Mouse (Mus musculus) left cerebral cortex, postnatal 36 days (tissue): ENCODE results near the gene Gper1. TPM values are rescaled to one million over a fixed set of nuclear protein-coding genes. Genes with fewer than 3 reads are reported as not detected.

Experiments
- DNase-seq, 2 experiments: peaks; one replicate each; pipeline ENCODE4 v3.0.0; 2021 to 2022; ENCODE audit warnings: low spot score in 2 of 2, mixed read lengths in 1 of 2
- intact Hi-C: fragments of 180-260 bp; cut with DNase I; formaldehyde crosslinking; loops from one replicate; pipeline ENCODE4 v1.15.1; 2025
- total RNA-seq, 2 experiments: library from RNA; stranded (reverse); gene quantifications; 2 replicates each; pipeline ENCODE4 v1.2.3; 2021

Gper1 gene
- 1 to 10 TPM; 2.9 to 3.3 TPM for total RNA-seq

- no peak for DNase-seq
- intact Hi-C loops: no loop called here
Measured at GRCm38 (mm10) chr5:139423026-139423865, at the start of gene Gper1. Gene Gper1, plus strand, starts transcription at chr5:139423151.

DNA sequence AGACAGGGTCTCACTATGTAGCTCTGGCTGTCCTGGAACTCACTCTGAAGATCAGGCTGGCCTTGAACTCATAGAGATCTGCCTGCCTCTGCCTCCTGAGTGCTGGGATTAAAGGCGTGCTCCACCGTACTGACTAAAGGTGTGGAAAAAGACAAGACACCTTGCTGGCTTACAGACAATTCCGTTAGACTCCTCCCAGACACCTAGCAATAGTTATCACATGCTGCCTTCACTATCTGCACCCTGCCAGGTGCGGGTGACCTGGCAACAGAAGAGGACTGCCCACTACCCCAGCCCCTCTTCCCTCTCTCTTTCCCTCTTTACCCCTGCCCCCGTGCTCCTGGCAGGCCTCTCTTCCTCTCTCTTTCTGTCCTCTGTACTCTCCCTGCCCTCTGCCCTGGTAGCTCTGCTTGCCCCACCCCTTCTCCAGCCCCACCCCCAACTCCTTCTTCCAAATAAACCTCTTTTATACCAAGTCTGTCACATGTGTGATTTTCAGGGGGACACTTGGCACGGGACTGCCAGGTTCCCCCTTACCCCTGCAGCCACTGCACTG, 49.0 kb upstream of the Gper1 start:
- intact Hi-C loops: no loop called here
- DNase-seq: no peak

DNA sequence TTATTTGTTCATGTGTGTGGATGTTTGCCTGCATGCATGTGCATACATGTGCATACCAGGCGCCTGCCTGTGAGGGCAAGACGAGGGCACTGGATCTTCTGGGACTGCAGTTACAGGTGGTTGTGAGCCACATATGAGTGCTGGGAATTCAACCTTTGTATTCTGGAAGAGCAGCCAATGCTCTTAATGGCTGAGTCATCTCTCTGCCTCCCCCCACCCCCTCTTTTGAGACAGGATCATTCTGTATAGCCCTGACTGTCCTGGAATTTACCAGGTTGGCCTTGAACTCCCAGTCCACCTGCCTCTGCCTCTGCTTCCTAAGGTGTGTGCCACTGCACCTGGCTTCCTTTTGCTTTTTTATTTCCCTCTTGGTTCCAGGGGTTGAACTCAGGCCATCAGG, 48.1 kb upstream of the Gper1 start:
- intact Hi-C loops: no loop called here

DNA sequence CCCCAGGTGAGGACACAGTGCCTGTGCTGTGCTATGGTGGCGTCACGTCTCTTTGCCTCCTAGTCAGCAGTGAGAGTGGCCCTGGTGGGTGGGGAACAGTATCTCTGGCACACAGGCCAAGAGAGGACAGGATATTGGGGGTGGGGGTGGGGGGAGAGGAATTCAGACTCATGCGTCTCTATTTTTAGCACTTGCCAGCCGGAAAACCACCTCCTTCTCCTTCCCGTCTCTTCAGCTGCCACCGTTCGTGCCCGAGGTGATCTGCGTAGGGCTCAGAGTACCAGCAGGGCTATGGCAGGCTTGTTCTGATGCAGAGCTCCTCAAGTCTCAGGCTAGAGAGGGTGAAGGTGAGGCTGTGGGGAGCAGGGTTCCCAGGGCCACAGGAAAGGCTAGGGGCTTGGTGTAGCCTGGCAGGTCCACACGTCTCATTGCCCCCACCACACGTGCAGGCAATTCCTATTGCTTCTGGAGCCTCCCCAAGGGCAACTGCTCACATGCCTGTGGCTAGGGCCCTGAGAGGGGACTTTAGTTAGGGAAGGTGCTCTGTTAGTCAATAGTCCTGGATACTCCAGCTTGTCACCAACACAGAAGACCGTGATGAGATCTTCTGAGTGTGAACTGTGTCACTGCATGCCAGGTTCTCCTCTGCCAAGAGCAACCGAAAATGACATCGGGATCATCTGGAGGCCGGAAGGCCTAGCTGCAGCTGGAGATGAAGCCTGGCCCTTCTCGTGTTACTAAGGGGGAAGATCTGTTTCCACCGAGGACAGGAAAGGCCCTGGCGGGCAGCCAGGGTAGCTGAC, 45.3 kb upstream of the Gper1 start, which contains the start of gene Gpr146:
TSS of gene Gpr146 (plus strand) at position 230 of the 803 bp plus-strand sequence.
- no peak for DNase-seq
- intact Hi-C loops: no loop called here

More for the DNA sequence above, 48.1 kb upstream of the Gper1 start:
- no peak for DNase-seq

DNA sequence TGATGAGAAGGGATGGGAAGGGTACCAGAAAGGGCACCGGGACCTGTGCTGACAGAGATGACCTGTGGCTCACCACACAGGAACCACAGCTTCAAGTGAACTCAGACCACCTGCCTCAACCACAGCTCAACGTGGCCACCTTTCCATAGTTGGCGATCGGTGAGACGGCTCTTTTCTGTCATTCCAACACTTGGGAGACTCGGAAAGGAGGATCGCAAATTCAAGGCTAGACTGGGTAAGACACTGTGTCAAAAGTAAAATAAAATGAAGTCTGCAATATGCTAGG, 44.7 kb upstream of the Gper1 start:
- no peak for DNase-seq
- intact Hi-C loops: no loop called here

DNA sequence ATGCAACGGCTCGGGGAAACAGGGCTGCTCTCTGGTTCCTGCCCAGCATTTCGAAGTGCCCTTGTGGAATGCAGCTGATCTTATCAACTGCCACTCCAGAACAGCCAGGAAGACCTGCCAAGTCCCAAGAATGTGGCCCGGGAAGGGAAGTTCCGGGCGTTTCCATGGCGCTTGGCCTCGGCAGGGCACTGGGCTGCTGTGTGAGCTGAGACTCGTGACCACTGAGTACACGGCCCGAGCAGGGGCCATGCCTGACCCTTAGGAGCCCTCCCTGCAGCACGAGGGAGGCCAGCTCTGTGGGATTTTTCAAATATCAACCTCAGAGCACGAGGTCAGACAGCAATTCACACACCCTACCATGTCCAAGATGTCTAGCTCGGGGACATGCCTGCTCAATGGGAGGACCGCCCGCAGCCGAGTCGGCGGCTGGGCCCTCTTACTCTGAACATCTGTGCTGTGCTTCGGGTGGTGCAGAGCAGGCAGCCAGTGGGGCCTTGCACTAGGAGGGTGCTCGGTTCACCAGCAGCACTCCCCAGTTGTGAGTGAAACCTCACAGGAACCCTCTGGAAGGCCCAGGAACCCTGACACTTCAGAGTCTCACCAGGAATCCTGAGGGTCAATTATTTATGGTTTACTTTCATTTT, 43.8 kb upstream of the Gper1 start:
- intact Hi-C loops: no loop called here
- DNase-seq: no peak

DNA sequence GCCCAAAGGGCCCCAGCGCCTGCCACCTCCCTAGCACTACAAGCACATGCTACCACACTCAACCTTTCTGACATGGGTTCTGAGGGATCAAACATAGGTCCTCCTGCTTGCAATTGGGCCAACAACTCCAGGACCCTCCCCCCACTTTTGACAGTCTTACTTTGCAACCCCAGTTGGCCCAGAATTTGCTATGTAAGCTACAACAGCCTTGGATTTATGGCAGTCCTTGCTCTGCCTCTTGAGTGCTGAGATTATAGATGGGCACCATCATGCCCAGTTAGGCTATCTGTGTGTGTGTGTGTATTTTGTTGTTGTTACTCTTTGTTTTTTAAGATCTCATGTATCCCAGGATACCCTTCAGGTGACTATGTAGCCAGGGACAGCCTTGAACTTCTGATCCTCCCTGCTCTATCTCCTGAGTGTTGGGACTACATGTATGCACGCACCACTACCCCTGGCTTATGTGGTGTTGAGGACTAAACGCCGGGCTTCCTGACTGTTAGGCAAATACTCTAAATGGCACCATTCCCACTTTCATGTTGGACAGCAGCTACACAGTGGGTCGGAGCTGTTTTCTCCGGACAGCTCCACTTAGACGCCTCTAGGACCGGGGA, 43.1 kb upstream of the Gper1 start:
- intact Hi-C loops: no loop called here
- DNase-seq: no peak

DNA sequence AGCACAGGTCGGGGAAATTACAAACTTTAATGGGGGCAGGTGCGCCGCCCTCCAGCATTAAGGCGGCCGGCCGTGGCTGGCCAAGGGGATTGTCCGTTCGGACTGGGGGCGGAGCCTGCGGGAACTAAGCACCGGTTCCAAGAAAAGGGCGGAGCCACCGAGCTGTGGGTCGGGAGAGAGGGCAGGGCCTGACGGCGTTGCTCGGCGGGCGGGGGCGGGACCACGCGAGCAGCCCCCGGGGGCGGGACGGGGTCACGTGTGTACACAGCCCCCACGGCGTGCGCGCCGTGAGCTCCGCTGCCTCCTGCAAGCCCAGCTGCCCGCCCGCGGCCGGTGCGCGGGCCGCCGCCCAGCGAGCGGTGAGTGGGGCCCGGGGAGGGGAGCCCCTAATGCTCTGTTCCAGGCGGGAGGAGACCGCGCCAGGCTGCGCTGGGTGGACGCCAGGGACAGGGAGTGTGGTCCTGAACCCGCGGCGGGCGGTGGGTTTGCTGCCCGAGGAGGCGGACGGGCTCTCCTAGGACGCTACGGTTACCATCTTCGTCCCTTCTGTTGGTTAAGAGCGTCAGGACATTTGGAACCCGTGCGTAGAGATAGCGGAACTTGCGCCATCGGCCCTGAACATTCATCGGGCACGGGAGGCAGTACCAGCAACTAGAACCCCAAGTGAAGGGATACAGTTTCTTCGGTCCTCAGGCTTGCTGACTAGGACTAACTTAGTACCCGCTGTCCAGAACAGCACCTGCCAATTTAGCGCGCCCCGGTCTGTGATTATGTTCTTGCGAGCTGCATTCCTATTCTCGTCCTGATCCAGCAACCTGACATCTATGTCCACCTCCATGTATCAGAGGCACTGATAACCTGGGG, 42.3 kb upstream of the Gper1 start:
- peak; percentile 86 for DNase-seq
- intact Hi-C loops: no loop called here

DNA sequence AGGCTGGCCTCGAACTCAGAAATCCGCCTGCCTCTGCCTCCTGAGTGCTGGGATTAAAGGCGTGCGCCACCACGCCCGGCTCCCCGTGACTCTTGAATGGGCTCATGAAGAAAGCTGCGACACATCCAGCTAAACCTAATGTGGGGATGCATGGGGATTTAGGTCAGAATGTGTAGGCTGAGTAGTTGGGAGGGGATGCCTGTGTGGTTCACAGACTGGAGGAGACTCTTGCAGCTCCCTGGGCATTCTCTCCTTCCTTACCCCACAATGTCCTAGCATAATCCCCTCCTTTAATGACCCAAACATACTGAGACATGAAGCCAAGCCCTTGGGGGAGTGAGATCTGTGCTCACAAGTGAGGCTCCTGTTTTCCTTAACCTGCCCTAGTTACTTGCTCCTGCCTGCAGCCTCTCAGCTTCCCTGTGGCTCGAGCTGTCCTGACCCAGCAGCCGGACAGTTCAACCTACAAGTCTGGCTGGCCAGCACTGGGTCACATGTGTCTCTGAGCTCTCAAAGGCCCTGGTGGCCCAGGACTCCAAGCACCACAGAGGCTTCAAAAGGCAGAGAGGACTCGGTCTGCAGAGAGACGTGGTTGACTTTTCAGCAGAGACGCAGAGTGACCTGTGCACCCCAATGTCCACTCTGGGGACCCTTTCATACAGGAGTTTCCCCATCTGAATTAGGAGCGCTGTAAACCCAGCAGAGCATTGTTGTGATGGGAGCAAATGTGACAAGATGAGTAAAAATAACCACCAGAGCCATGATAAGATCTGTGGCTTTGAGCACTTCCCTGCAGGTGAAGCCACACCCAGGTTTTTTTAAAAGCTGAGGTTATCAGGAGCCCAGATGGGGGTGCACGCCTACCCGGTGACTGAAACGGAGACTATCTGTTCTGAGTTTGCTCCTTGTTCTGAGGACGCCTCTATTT, 41.1 kb upstream of the Gper1 start:
- intact Hi-C loops: no loop called here
- DNase-seq: no peak

DNA sequence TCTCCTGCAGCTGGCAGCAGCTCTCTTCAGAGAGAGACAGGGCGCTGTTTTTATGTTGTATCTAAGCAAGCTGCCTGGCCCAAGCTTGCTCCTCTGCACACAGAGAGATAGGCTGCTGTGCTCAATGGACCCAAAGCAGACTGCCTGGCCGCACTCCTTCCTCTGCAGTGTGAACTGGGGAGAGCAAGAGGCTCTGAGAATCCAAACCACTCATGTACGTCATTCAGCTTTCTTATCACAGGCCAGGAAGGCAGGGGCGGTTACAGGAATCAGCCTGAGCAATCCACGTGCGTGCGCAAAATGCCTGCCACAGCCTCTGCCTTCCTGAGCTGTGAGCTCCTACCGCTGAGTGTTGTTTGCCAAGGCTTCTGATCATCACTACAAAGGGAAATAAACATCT, 40.2 kb upstream of the Gper1 start:
- intact Hi-C loops: no loop called here
- peak; percentile 69 to 72 for DNase-seq

GRCm38 (mm10) chr5:139383234-139383633, 39.7 kb upstream of the Gper1 start:
- DNase-seq: no peak
- intact Hi-C loops: no loop called here

DNA sequence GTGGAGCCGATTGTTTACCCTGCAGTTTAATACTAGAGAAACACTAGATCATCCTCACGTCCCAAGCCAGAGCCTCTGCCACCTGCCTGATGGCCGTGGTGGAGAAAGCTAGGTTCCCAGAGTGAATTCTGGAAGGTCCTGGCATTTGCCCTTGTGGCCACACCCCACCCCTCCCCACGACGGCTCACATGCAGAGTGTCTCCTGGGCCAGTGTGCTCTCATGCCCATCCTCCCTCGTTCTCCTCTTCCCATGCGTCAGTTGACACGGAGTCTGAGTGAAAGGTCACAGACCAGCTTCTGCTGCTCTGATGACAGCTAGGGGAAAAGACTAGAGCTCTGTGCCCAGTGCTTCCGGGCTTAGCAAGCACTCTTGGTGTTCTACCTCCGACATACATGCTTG, 38.4 kb upstream of the Gper1 start:
- no peak for DNase-seq
- intact Hi-C loops: no loop called here

- DNase-seq: no peak
- intact Hi-C loops: no loop called here
Measured at GRCm38 (mm10) chr5:139386047-139386446, 36.9 kb upstream of the Gper1 start.

- no peak for DNase-seq
- intact Hi-C loops: no loop called here
Measured at GRCm38 (mm10) chr5:139387329-139388194, 35.4 kb upstream of the Gper1 start.

DNA sequence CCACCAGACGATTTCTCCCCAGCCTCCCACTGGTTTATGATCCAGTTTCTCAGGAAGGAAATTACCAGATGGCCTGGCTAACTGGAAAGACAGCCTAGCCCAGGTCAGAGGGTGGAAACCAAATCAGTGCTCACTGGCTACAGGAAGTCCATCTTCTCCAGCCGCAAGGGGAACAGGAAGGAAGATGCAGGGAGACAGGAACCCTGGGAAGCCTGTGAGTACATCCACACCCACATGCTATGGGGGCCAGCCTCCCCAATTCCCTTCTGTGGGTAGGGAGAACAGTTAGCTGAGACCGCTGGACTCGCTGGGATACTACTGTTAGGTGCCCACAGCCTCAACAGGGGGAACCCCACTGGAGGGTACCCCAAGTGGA, 34.8 kb upstream of the Gper1 start:
- no peak for DNase-seq
- intact Hi-C loops: no loop called here

GRCm38 (mm10) chr5:139388694-139389675, 34.0 kb upstream of the Gper1 start:
- intact Hi-C loops: no loop called here
- no peak for DNase-seq
